Mouse (Mus musculus) embryo, embryonic 9.5 days (tissue): ENCODE results near the gene Aak1.
A peak's percentile ranks its signal among the peaks of the same experiment; 100 is the strongest.

Experiments used
- DNase-seq: peaks from one replicate; pipeline ENCODE4 v3.0.0-alpha.2; 2017; ENCODE audit errors: extremely low spot score

The Aak1 gene

GRCm38 (mm10) chr6:86959006-86959405 is 109.7 kb downstream of the Aak1 start:
- no peak for DNase-seq

DNA sequence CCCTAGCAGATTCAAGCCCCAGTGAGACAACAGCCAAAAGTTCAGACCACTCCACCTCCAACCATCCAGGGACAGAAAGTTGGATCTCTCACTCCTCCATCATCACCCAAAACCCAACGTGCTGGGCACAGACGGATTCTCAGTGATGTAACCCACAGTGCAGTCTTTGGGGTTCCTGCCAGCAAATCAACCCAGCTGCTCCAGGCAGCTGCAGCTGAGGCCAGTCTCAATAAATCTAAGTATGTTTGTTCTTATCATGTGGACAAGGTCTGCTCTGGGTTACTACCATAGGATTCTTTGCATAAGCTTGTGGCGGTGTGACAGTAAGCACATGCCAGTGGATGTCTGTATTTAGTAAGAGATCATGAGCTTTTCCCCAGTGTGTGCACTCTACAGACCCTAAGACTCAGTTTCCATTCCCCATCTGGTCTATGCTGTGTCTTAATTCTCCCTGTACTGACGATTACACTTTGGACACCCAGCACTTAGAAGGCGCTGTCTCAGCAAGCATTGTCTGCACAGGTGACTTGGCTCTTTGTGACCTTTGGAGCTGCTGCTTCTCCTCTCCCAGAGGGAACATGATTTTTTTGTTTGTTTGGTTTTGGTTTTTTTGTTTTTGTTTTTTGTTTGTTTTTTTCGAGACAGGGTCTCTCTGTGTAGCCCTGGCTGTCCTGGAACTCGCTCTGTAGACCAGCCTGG is 114.8 kb downstream of the Aak1 start:
- DNase-seq = no peak

GRCm38 (mm10) chr6:86967166-86967565 is 117.8 kb downstream of the Aak1 start:
- no peak for DNase-seq

DNA sequence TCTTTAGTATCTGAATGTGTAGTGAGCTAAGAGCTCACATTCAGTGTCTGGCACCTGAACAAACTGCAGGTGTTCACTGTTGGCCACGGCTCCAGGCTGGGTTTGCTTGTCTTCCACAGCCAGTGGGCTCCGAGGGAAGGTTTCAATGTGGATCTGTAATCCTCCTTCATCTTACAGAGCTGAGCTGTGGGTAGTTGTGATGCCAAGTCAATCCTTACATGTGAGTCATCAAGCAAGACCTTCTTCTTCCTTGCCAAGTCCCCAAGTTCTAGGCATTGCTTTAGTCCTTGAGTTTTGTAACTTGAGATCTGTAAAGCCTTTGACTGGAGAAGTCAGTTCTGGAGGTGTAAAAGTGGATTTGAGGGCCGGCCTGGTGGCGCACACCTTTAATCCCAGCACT is 124.6 kb downstream of the Aak1 start:
- no peak for DNase-seq

- no peak for DNase-seq
These were observed 129.0 kb downstream of the Aak1 start for GRCm38 (mm10) chr6:86978156-86978908.

DNA sequence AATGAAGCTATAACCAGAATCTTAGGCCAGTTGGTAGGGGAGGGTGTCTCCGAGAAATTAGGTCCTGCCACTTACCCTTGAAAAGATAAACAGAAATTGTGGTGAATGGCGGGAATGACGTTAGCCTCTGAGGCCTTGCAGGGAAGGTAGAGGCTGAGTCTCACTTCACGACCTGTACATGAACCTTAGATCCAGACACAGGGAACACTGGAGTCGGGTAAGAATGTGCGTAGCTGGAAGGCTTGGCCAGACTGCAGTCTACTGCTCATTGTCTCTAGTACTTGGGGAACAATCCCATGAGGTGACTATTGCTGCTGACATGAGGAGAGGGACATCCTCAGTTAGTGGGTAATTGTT is 129.6 kb downstream of the Aak1 start:
- DNase-seq = no peak

DNA sequence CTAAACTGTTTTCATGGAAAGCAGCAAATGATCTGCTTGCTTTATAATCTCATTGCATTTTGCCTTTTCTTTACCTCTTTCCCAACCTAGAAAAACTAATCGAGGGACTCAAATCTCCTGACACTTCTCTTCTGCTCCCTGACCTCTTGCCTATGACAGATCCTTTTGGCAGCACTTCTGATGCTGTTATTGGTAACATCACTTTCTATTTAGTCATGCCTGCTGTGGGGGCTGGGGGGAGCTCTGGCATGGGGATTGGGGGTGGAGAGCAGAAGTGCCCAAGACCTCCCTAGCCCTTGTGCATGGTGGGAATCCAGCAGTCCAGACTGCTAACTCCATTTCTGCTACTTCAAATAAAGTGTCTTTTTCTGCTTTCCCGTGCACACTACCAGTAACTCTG is 131.9 kb downstream of the Aak1 start:
- no peak for DNase-seq

DNA sequence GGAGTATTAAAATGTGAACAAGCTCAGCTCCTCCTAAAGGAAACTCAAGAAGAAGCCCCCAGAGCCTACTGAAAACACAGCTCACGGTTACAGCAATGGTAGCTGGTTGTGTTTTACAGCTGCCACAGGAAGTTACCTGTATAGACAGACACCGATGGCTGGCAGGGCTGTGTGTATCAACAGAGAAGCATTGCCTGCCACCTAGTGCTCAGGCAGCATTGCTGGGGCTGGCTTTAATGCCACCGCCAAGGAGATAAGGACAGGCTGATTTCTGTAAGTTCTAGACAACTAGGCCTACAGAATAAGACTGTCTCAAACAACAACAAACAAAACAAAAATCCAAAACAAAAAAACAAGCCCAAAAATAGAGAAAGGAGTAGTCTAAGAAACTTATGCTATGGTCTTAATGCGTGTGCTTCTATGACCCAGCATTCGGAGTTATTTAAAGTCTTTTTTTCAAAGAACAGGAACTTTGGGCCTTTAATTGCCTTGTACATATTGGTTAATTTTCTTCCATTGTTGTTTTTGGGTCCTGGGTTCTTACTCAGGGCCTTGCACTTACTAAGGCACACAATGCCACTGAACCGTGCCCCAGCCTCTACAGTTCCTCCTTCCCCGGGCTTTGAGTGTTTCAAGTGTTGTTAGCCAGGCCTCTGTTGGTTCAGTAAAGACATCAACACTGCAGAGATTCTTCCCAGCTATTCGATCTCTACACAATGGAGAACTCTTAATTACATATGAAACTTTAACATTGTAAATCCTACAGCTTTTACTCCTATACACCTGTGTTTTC is 136.2 kb downstream of the Aak1 start:
- no peak for DNase-seq

- no peak for DNase-seq
These were observed 140.3 kb downstream of the Aak1 start for GRCm38 (mm10) chr6:86989576-86989975.

DNA sequence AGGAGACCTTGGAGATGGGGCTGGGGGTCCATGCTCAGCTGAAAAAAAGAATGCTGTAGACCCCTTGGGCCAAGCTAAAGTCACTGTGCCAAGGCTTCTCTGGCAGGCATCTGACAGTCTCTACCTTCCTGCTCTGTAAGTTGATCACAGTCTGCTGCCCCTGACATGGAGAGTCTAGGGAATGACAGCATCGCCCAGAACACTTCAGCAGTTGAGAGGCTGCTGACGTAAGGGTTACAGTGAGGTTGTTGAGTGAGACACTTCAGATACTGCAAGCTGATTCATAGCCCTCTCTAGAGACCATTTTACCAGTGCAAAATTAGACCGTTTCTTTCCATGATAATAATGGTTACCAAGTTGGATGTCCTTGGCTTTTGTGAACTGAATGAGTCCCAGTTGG is 141.7 kb downstream of the Aak1 start:
- DNase-seq = no peak

GRCm38 (mm10) chr6:86992349-86992748 is 143.0 kb downstream of the Aak1 start:
- no peak for DNase-seq

GRCm38 (mm10) chr6:86994254-86994653 is 144.9 kb downstream of the Aak1 start:
- no peak for DNase-seq

DNA sequence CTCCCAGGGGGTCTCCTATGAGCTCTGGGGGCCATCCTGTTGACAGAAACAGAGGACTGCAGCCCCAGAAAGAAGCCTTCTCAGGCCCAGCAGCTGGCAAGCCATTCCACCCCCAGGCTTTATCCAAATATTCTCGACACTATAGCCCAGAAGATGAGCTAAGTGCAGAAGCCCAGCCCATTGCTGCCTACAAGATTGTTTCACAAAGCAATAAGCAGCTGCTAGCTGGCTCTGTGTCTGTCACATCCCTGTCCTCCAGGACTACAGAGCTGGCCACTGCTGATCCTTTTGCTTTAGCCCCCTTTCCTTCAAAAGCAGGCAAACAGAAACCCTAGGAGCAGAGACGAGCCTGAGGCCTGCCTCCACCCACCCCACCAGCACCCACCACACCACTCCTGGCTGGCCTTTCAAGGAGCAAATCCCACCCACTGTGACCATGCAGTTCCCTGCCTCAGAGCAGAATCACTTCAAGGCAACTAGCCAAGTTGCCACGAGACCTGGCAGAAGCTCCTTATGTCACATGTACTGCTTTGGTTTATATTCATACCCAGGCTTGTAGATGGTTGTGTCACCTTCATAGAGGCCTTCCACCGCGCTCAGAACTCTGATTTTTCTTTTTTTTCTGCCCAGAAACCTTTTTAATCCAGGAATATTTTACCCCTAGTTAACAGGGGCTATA is 147.5 kb downstream of the Aak1 start:
- DNase-seq = no peak

GRCm38 (mm10) chr6:86997360-86997759 is 148.0 kb downstream of the Aak1 start:
- DNase-seq = no peak

- no peak for DNase-seq
These were observed 152.7 kb downstream of the Aak1 start for GRCm38 (mm10) chr6:87001995-87002394.

- peak; percentile 72 for DNase-seq
These were observed 153.3 kb downstream of the Aak1 start for GRCm38 (mm10) chr6:87002521-87003055.

DNA sequence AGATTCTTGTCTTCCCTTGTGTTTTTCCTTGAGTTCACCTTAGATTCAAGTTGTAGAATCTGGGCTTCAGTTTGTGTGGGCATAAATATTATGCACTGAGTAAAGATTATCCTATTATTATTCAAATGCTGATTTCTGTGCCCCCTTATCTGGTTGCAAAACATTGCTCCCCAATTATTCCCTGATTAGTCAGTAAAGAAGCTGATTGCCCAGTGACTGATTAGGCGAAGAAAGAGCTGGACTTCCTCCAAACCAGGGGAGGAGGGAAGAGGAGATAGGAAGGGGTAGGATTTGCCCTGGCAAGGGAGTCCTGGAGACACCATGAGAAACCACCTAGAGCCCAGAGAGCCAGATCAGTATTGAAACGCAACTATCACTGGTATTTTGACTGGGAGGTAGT is 154.8 kb downstream of the Aak1 start:
- no peak for DNase-seq

- DNase-seq = no peak
These were observed 156.3 kb downstream of the Aak1 start for GRCm38 (mm10) chr6:87005577-87005976.

DNA sequence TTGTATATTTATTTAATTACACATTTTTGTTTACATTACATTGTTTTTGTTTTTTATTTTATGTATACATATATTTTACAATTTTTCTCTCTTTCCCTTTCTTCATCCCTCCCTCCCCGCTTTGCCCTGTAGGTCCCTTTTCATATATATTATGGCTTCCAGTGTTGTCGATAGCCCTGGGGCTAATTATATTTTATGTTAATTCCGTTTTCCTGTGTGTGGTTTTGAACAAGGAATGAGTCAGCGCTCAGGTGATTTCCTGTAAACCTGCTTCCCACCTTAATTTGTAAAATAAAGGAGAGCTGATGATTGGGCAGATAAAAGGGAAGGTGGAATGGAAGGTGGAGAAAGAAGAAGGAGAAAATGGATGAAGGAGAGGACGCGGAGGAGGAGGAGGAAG is 159.6 kb downstream of the Aak1 start, which contains the start of gene Nfu1:
Gene Nfu1, plus strand, starts transcription at position 350 of the 400 bp plus-strand sequence.
- DNase-seq = no peak

GRCm38 (mm10) chr6:87009692-87010328 is 160.5 kb downstream of the Aak1 start:
- DNase-seq = peak; percentile 90

DNA sequence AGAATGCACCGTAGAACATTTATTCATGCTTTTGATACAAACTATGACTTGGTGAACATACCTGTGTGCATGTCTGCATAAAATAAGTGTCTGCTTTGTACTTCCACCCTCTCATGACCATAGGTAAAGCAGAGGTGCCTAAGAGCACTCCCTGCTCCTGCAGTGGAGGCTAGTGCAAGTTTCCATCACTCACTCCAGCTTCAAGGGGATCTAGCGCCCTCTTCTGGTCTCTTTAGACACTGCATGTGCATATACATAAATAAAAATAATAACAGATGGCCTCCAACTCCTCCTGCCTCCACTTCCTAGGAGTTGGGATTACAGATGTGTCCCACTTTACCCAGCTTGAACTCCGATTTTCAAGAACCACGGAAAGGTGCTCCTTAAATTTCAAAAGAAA is 167.6 kb downstream of the Aak1 start:
- DNase-seq = peak; percentile 23
